Mouse (Mus musculus): ENCODE data around the gene Magi2.

Magi2 gene

GRCm38 (mm10) chr5:19746865-19747514 is 520.2 kb downstream of the Magi2 start:
- no peak for DNase-seq (ENCODE audit: low spot score in 2 of 2)

GRCm38 (mm10) chr5:19747631-19748030 is 520.8 kb downstream of the Magi2 start:
- no peak for DNase-seq (ENCODE audit: low spot score in 2 of 2)

GRCm38 (mm10) chr5:19779224-19779623 is 552.4 kb downstream of the Magi2 start:
- no peak for DNase-seq (ENCODE audit: low spot score in 2 of 2)

GRCm38 (mm10) chr5:19780076-19780475 is 553.2 kb downstream of the Magi2 start:
- no peak for DNase-seq (ENCODE audit: low spot score in 2 of 2)

DNA sequence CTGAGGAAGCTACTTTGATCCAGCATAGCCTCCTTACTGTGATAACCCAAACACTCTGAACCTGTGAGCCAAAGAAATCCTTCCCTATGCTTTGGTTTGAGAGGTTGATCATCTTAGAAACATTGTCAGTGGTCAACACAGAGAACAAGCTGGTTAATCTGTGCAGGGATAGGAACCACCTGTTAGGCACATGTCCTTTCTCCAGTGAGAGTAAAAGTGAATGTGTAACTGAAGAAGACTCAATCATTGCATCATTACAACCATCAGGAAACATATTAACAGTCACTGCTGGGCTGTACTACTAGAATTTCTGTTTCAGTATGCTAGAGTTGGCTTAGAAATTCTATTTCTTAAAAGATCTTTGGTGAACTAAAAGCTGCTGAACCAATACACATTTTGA is 558.5 kb downstream of the Magi2 start:
- DNase-seq (ENCODE audit: low spot score in 2 of 2): no peak

GRCm38 (mm10) chr5:19787522-19788144 is 560.8 kb downstream of the Magi2 start:
- no peak for DNase-seq (ENCODE audit: low spot score in 2 of 2)

DNA sequence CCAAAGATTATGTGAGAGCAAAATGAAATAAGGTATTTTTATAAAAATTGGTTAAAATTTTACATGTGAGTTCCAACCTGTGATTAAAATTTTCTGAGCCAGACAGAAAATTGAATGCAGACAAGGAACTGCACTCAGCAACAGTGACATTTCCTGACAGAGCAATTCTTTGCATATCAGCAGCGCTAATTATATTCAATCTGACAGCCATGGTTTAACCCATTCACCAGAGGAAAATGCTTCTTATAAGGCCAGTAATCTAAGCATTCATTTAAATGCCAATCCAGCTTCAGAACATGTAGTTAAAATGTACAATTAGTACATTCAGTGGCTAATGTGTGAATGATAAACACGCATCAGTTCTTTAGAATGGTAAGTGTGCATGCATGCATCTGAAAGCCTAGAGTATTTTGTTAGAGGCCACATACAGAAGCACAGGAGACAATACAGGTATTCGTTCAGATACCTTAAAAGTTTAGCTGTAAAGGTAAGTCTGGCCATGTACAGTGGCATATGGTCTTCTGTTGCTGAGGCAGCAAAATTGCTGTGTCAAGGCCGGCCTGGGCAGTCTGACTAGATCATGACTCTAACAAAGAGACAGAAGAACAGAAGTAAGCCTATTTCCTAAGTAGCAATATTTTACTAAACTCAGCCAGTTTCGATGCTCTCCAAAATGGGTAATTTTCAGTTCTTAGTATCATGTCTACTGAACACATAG is 576.4 kb downstream of the Magi2 start:
- no peak for DNase-seq (ENCODE audit: low spot score in 2 of 2)

DNA sequence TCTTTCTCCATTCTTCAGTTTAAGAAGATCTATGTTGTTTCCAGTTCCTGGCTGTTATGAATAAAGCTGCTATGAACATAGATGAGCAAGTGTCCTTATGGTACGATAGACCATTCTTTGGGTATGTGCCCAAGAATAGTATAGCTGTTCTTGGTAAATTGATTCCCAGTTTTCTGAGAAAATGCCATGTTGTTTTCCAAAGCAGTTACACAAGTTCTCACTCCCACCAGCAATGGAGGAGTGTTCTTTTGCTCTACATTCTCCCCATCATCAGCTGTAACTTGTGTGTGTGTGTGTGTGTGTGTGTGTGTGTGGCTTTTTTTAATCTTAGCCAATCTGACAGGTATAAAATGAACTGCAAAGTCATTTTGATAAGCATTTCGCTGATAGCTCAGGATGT is 595.7 kb downstream of the Magi2 start:
- no peak for DNase-seq (ENCODE audit: low spot score in 2 of 2)

GRCm38 (mm10) chr5:19825943-19826342 is 599.1 kb downstream of the Magi2 start:
- DNase-seq (ENCODE audit: low spot score in 2 of 2): no peak

- no peak for DNase-seq (ENCODE audit: low spot score in 2 of 2)
These were observed 602.5 kb downstream of the Magi2 start for GRCm38 (mm10) chr5:19829341-19829740.

DNA sequence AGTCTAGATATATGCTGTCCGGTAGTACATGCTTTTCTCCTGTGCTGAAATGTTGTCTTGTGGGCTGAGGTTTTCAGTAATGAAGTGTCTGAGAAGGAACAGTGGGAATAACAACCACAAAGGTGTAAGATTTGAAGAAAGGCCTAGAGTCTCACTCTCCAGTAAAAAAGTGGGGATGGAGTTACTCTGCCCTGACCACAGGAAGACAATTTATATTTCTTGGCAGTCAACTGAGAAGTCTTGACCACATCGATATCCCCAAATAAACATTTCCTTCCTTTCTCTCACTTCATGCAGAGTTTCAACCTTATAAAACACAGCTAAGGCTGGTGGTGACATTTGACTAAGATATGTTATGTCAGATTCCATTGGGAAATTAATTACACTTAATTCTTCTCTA is 636.0 kb downstream of the Magi2 start:
- DNase-seq (ENCODE audit: low spot score in 2 of 2): no peak

- DNase-seq (ENCODE audit: low spot score in 2 of 2): no peak
These were observed 643.6 kb downstream of the Magi2 start for GRCm38 (mm10) chr5:19870406-19870805.

DNA sequence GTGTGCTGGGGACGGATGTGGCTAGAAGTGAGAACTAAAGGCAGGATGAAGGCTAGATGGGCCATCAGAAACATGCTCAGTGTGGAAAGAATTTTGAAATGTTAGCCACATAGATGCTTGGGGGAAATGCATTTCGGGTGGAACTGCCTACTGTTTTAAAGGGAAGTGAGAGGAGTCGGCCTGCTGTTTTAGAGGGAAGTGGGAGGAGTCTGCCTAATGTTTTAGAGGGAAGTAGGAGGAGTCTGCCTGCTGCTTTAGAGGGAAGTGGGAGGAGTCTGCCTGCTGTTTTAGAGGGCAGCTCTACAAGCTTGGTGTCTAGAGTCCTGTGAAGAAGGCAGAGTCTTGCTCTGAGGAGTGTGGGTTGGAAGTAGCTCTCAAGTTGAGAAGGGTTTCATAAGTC is 664.9 kb downstream of the Magi2 start:
- peak; percentile 24 to 36 for DNase-seq (ENCODE audit: low spot score in 2 of 2)

DNA sequence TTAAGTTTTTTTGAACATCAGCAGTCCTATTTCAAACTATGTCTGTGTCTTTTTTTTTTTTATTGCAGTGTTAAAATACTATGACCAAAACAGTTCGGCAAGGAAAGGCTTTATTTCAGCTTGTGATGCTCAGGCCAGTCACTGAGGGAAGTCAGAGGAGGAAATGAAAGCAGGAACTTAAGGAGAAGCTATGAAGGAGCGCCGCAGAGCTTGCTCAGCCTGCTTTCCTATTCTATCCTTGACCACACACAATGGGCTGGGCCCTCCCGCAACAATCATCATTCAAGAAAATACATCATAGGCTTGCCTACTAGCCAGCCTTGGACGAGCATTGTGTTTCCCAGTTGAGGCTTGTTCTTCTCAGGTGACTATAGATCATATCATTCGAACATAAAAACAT is 669.1 kb downstream of the Magi2 start:
- peak; percentile 4 for DNase-seq (ENCODE audit: low spot score in 2 of 2)

DNA sequence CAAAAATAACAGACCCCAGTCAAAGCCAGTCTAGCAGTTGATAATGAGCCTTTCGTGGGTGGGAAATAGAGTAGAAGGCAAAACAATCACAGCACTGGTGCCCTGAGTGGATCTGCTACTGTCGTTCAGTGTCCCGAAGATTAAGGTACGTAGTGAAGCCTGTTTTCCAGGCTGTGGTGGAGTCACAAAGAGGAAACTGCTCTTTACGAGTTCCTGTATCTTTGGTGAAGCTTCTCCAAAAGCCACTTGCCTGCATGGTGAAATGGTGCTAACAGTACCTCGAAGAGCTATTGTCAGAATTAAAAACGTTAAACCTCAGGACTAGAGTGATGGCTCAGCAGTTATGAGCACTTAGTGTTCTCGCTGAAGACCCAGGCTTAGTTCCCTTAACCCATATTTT is 674.8 kb downstream of the Magi2 start:
- DNase-seq (ENCODE audit: low spot score in 2 of 2): no peak

DNA sequence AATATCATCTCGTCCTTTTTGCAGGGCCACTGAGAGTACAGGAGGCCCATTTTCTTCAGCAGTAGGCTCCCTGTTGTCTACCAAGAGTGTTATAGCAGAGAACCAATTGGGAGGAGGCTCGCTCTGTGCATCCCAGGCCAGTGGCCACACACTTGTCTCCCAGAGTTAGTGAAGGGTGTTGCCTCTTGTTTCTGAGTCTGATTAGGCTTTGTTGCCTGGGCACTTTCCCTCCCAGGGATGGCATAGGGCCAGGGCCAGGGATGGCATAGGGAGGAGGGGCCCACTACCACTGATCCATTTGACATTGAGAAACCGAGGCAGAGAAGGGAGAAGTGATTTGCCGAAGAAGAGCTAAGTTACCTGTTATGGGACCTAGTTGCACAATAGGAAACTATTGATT is 679.8 kb downstream of the Magi2 start:
- no peak for DNase-seq (ENCODE audit: low spot score in 2 of 2)

GRCm38 (mm10) chr5:19907381-19907982 is 680.6 kb downstream of the Magi2 start:
- DNase-seq (ENCODE audit: low spot score in 2 of 2): no peak

DNA sequence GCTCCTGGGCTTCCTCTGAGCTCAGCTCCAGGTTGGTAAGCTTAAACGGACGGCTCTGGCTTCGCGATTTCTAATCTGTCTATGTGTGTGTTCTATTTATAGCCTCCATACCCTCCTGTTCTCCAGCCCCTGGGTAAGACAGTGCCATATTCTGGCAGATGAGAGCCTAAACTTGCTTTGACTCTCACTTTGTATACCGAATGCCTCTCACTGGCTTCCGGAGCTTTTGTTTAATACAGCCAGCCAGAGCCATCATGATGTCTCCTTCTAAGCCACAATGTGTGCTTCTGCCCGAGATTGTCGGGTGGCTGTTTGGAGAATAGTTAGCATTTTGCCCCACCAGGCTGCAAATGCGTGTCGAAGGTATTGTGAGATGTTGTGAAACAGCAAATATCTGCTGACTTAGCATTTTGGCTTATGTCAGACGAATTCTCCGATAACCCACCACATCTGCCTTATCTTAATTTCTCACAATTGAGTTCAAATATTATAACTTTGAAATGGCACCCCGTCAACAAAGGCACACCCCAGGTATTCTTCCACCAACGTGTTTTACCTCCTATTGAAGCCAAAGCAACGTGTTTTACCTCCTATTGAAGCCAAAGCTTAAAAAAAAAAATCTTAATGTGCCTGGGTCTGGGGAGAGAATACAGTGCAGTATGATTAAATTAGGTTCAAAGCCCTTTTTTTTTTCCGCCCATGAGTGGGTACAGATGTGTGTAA is 681.3 kb downstream of the Magi2 start:
- DNase-seq (ENCODE audit: low spot score in 2 of 2): no peak

DNA sequence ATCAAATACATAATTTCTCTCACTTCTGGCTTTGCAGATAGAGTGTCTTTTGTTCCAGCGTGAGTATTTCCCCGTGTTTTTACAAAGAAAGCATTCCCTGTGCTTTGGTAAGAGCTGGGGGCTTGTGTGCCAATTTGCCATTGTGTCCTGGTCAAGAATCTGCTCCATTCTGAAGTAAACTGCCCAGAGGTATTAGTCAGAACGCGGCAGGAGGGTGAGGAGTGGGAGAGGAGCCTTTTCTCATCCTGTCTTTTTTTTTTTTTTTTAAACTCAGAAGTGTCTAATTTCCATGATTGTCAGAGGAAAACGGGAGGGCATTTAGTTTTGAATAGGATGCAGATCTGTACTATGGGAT is 681.8 kb downstream of the Magi2 start:
- DNase-seq (ENCODE audit: low spot score in 2 of 2): no peak

DNA sequence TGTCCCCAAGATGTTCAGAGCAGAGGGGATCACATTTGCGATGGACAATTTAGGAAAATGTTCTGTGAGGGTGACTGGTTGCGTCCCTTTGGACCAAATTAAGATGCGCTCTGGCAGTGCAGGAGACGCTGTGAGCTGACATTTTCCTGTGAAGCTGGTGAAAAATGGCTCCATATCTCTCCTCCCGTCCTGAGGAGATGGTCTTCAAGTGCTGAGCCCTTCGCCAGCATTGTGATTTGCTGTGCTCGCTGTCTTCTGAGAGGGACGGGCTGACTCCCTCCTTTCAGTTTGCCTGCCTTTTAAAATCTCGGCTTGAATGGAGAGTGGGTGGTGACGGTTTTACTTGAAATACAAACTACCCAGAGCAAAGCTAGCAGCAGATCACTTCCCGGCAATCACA is 682.2 kb downstream of the Magi2 start:
- no peak for DNase-seq (ENCODE audit: low spot score in 2 of 2)

GRCm38 (mm10) chr5:19909664-19910063 is 682.8 kb downstream of the Magi2 start:
- no peak for DNase-seq (ENCODE audit: low spot score in 2 of 2)

DNA sequence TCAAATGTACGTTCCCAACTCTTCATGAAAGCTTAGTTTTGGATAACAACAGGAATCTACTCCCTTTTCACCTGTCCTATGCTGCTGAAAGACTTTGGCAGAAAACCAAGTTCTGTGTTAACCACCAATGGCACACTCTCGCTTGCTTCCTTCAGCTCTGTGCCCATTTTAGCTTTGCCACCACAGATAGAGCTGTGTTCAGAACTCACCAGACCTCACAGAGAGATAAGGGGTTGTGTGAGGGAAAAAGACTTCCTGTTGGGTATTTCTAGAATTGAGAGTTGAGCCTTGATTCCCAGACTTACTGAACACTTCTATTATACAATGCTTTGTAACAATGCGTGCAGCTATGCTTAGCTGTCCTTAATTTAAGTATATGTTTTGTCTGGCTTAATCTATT is 705.3 kb downstream of the Magi2 start:
- DNase-seq (ENCODE audit: low spot score in 2 of 2): no peak

All from spleen, postnatal 36 days (tissue).